Mouse (Mus musculus) pancreas, adult 10 weeks (tissue): ENCODE measurements around the gene Sh3kbp1. TPM values are rescaled to one million over a fixed set of nuclear protein-coding genes. Genes with fewer than 3 reads are reported as not detected.

Experiments used
- polyA plus RNA-seq: library from polyadenylated mRNA; stranded (reverse); fragments of 350-450 nt; fragmentation: Illumina TruSeq; extraction: RNeasy Lipid Tissue Mini Kit (QIAGEN cat#74804); gene quantifications from one replicate; pipeline ENCODE4 v1.2.3, GENCODE M21; 2015; ENCODE audit warnings: low read depth, low replicate concordance; ENCODE audit not compliant: insufficient read depth

Sh3kbp1 gene
- polyA plus RNA-seq = 2.6 TPM

GRCm38 (mm10) chrX:159626907-159627587 is at the start of gene Sh3kbp1:
Sh3kbp1 (plus strand) TSS chrX:159627272.

DNA sequence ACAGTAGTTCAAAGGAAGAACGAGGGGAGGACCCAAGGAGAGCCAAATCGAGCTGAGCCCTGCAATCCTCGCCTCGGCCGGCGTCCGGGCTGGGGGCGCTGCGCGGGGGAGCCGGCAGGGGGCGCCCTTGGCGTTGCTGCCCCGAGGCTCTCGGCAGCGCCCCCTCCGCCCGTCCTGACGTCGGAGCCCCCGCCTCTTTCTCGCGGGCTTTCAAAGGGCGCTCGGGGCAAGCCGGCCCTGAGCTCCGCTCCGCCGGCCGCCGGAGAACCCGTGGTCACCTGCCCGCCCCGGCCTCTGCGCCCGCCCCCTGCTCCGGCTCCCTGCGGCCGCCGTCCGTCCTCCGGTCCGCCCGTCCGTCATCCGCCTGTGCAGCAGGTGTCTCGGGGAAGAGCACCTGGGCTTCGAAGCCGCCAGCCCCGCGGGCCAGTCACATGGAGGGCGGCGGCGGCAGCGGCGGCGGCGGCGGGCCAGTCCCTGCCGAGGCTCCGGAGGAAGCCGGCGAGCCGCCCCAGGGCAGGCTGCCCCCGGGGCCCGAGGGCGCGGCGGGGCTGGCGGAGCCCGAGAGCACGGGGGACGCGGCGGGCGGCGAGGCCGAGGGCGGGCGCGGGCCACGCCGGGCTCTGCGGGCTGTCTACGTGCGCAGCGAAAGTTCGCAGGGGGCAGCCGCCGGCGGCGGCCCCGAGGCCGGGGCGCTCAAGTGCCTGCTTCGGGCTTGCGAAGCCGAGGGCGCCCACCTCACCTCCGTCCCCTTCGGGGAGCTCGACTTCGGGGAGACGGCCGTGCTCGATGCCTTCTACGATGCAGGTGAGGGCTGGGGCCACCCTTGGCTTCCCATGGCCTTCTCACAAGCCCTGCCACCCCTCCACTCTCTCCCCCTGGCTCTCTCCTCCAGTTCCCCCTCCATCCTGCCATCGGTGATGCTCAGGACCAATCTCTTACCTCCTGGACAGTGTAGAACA is 361.2 kb downstream of the Sh3kbp1 start, which contains the start of gene Map3k15:
Gene Map3k15 (plus strand): TSS at position 432 of the 959 bp plus-strand sequence.

Other genes starting within 250 kb of the Sh3kbp1 start
- gene Map7d2, start 212.7 kb upstream of the Sh3kbp1 start, polyA plus RNA-seq = 0.65 TPM
- gene Bclaf3, start 100.6 kb upstream of the Sh3kbp1 start, polyA plus RNA-seq = 2.3 TPM